Mouse (Mus musculus): Measurements from ENCODE around the gene Xrra1.

DNA sequence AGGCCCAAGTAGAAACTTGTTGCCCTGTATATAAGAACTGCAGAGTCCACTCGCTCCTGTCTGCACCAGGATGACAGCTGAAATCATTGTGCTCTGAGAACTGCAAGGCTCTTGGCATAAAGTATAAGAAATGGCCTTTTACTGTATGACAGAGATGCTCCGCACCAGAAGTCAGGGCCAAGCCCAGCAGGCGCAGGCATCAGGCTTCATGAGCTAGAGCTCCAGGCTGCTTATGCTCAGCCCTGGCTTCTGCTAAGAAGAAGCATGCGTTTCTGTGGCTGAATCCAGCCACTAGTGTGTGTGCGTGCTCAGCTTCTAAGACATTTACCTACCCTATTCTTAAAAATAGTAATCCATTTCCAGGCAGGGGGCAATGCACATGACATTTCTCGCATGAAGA is 35.6 kb downstream of the Xrra1 start:
- no peak for TF ChIP-seq USF1 (IDR thresholded peaks at IDR 0.05; ENCODE audit: low read depth)
- TF ChIP-seq CEBPB (IDR thresholded peaks at IDR 0.05; ENCODE audit: low read depth): no peak
- TF ChIP-seq CTCF (IDR thresholded peaks at IDR 0.05; ENCODE audit: control insufficient read depth, insufficient read depth, insufficient read length): no peak
- TF ChIP-seq MYOG (IDR thresholded peaks at IDR 0.05; ENCODE audit: control insufficient read depth, extremely low read depth, insufficient read length): no peak
- no peak for TF ChIP-seq MAX (IDR thresholded peaks at IDR 0.05)
- no peak for TF ChIP-seq MYOD1 (IDR thresholded peaks at IDR 0.05; ENCODE audit: control insufficient read depth, insufficient read length, low read depth)

Measured in C2C12 (cell line).